Mouse (Mus musculus): ENCODE data around the gene Dpf3. TPM values are rescaled to one million over a fixed set of nuclear protein-coding genes. Genes with fewer than 3 reads are reported as not detected.

Gene Dpf3
- total RNA-seq, 2 experiments from 2014 or later: 6.0 to 7.0 TPM

DNA sequence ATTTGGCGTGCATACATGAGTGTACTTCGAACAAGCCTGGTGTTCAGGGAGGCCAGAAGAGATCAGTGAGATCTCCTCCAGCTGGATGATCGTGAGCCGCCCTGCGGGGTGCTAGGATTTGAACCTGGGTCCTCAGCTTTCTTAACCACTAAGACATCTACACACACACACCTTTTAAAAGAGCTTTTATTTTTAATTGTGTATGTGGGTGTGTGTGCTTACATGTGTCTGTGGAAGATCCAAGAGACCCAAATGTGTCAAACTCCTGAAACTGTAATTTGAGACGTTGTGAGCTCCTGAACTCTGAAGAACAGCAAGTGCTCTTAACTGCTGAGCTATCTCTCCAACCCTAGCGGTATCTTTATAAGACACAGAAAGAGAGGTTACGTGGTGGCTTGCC lies 33.6 kb upstream of the Dpf3 start:
- no peak for DNase-seq (ENCODE audit: extremely low spot score in 1 of 2, low spot score in 2 of 2)
- intact Hi-C loops (cut with DNase I): no loop called here
- H3K4me3 ChIP-seq: peak overlapping the region; percentile 84
- H3K27ac ChIP-seq: no peak overlapping the region; the same call in 1 of the 2 replicates
- no peak for TF ChIP-seq CTCF (IDR thresholded peaks at IDR 0.05)

DNA sequence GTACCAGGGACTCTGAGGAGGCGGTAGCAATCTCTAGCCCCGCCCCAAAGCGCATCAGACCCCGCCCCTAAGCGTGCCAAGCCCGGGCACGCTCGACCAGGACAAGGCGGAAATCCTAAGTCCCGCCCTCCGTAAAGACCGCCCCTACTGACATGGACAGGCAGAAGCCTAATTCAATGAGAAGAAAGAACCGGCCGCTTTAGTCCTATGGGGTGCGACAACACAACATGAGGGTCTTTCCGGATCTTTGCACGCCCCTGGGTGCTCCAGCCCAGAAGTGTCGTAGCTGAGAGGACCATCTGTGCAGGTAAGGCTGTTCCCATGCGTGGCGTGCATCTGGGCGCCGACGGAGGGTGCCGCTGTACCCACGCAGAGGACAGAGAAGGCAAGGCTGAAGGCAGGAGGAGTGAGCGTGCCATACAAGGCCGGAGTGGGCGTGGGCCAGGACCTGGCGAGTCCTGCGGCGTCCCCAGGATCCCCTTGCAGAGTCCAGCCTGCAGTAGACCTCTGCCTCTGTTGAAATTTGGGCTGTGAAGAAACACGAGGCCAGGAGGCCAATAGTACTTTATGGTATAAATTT lies 32.9 kb upstream of the Dpf3 start, which contains the start of gene Dcaf4:
TSS of gene Dcaf4 (plus strand) at position 156 of the 580 bp plus-strand sequence.
- DNase-seq (ENCODE audit: extremely low spot score in 1 of 2, low spot score in 2 of 2): peak; percentile 94
- peak within 1 kb of the TSS; percentile 78 for H3K27ac ChIP-seq
- H3K4me3 ChIP-seq: peak within 1 kb of the TSS; percentile 84
- intact Hi-C loops (cut with DNase I): no loop called here
- TF ChIP-seq CTCF (IDR thresholded peaks at IDR 0.05): no peak

DNA sequence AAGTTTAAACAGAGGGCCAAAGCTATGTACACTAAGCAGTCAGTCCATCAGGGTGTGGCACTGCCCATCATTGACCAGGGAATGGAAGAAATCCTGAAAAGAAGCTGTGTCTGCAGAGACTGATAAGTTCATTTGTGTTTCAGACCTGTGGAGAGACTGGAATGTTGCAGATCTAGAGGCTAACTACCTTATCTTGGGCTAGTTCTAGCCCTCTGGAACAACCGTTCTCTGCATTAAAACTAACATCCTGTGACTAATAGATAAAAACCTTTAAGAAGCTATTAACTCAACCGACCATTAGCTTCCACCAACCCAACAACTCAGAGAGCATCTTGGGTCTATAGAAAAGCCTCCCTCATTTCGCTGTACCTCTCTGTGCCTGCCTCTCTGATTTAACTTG lies 30.1 kb upstream of the Dpf3 start:
- Histone ChIP-seq H3K4me3 (no peak overlapping the region), H3K27ac (no peak overlapping the region)
- no peak for TF ChIP-seq CTCF (IDR thresholded peaks at IDR 0.05)
- no peak for DNase-seq (ENCODE audit: extremely low spot score in 1 of 2, low spot score in 2 of 2)
- intact Hi-C loops (cut with DNase I): no loop called here

DNA sequence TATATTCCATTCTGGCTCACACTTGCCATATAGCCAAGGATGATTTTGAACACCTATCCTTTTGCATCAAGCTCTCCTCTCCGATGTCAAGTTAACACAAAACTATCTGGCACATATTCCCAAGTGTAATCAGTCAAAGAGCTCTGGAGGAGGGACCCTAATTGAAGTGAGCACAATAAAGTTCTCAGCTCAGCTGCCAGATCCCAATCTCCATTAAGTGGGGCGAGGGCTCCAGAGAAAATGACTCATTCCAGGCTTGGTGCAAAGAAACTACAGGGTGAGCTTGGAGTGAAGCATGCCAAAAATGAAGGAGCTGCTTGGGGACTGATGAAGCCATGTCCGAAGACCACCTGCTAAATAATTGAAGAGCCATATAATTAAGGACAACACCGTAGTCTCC lies 26.7 kb upstream of the Dpf3 start:
- TF ChIP-seq CTCF (IDR thresholded peaks at IDR 0.05): no peak
- no peak overlapping the region for H3K4me3 ChIP-seq
- intact Hi-C loops (cut with DNase I): no loop called here
- DNase-seq (ENCODE audit: extremely low spot score in 1 of 2, low spot score in 2 of 2): no peak
- no peak overlapping the region for H3K27ac ChIP-seq

DNA sequence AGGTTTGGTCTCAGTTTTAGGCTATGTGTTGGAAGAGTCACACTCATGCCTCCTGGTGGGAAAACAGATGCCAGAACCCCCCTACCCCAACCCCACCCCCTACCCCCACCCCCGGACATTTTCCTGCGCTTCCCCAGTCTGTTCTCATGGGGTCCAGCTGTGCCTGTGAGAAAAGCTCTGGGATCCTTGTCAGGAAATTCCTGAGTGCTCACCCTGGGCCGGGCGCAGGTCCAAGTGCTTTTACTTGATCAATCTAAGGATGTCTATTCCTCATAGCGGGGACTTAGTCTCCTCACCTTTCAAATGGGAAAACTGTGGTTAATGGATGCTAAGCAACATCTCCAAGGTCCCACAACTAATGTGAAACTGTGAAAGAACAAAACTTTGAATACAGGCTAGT lies 25.7 kb upstream of the Dpf3 start:
- DNase-seq (ENCODE audit: extremely low spot score in 1 of 2, low spot score in 2 of 2): no peak
- Histone ChIP-seq H3K4me3 (no peak overlapping the region), H3K27ac (no peak overlapping the region)
- intact Hi-C loops (cut with DNase I): no loop called here
- TF ChIP-seq CTCF (IDR thresholded peaks at IDR 0.05): no peak

DNA sequence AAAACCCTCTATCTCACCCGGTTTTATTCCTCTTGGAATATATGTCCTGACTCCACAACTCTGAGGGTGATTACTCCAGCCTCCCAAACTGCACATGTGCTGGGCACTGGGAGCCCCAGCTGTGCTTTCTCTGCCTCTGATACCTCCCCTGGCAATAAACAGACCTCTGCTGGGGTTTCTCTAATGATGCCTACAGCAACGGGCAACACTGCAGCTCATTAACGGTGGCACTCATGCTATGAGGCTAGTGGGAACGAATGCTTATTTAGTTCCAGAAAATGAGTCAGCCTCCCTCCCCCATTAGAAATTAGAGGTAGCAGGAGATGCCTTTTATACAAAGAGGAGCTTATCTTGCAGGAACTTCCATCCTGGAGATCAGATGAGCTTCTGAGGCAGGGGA lies 25.3 kb upstream of the Dpf3 start:
- intact Hi-C loops (cut with DNase I): no loop called here
- Histone ChIP-seq H3K4me3 (no peak overlapping the region), H3K27ac (no peak overlapping the region)
- no peak for DNase-seq (ENCODE audit: extremely low spot score in 1 of 2, low spot score in 2 of 2)
- TF ChIP-seq CTCF (IDR thresholded peaks at IDR 0.05): no peak

DNA sequence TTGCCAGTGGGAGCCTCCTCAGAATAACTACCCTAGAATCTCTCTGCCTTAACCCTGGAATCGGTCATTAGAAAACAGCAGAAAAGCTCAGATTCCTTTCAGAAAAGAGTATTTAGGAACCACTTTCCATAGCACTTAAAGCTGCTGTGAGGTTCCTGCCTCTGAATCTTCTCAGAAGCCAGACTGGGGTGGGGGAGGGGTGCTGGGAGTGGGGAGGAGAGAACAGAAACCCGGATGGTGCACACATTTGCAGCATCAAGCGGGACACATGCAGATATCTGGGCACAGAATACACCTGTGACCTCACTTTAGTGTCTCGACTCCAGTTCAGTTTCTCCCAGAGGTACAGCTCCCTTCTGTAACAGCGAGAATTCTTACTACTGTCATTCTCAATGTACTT lies 23.1 kb upstream of the Dpf3 start:
- TF ChIP-seq CTCF (IDR thresholded peaks at IDR 0.05): no peak
- no peak overlapping the region for H3K4me3 ChIP-seq
- DNase-seq (ENCODE audit: extremely low spot score in 1 of 2, low spot score in 2 of 2): no peak
- intact Hi-C loops (cut with DNase I): no loop called here
- no peak overlapping the region for H3K27ac ChIP-seq

DNA sequence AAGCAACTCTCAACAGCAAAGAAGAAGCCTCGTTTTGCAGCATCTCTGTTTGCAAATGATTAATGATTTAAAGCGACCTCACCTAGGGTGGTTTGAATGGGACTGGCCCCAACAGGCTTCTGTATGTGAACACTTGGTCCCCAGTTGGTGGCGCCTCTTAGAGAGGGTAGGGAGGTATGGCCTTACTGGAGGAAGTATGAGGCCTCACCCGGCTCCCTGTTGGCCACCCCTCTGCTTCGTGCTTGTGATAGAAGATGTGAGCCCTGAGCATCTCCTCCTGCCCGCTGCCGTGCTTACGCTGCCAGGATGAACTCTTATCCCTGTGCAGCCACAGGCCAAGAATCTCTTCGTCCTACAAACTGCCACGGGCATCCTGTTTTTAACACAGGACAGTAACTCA lies 19.0 kb upstream of the Dpf3 start:
- intact Hi-C loops (cut with DNase I): no loop called here
- TF ChIP-seq CTCF (IDR thresholded peaks at IDR 0.05): no peak
- Histone ChIP-seq H3K4me3 (no peak overlapping the region), H3K27ac (no peak overlapping the region)
- no peak for DNase-seq (ENCODE audit: extremely low spot score in 1 of 2, low spot score in 2 of 2)

DNA sequence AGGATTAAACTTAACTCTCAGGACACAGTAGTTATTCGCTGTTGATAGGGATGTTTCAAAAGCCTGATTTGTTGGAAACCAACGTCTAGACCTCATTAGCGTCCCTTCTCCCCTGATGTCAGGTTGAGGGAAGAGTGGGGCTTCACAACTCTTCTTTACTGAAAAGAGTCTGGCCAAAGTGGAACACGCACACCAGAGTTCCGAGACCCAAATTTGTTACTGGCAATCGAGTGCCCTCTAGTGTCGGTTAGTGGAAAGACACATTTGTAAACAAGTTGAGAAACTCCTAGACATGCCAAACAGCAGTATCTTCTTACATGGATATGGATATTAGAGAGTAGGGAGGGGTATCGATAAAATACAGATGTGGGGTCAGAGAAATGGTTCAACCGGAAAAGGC lies 14.7 kb upstream of the Dpf3 start:
- H3K4me3 ChIP-seq: no peak overlapping the region
- intact Hi-C loops (cut with DNase I): loop anchor here (1.0 kb wide), 1 partner anchor 388 kb away; no protein-coding TSS in a partner anchor
- TF ChIP-seq CTCF (IDR thresholded peaks at IDR 0.05): peak; percentile 84
- peak; percentile 56 to 59 for DNase-seq (ENCODE audit: extremely low spot score in 1 of 2, low spot score in 2 of 2)
- H3K27ac ChIP-seq: no peak overlapping the region

DNA sequence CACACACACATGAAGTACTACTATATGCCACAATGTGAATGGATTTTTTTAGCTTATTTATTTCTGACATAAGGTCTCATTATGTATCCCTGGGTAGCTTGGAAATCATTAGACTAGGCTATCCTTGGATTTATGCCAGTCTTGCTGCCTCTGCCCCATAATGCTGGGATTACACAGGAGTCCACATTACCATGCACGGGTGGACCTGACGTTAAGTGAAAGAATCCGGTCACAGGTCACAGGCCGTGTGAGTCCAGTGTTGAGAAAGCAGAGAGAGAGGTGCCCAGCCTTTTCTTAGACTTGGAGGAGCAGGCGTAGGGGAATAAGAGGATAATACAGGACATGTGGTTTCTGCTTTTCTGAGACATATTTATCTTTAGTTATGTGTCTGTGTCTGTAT lies 11.7 kb upstream of the Dpf3 start:
- no peak for TF ChIP-seq CTCF (IDR thresholded peaks at IDR 0.05)
- H3K27ac ChIP-seq: no peak overlapping the region
- H3K4me3 ChIP-seq: no peak overlapping the region
- DNase-seq (ENCODE audit: extremely low spot score in 1 of 2, low spot score in 2 of 2): no peak
- intact Hi-C loops (cut with DNase I): no loop called here

DNA sequence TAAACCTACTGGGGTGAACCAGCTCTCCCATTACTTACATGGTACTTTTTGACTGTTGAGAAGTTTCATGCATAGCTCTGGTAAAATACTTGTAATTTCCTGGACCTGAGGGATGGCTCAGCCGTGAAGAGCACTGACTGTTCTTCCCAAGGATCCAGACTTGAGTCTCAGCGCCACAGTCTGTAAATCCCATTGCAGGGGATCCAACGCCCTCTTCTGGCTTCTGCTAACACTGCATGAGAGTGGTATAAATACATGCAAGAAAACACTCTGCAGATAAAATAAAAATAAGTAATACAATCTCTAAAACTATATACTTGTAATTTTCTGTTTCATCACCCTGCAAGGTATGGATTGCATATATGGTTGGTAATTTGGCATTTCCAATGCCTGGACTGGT lies 10.4 kb upstream of the Dpf3 start:
- intact Hi-C loops (cut with DNase I): no loop called here
- no peak overlapping the region for H3K4me3 ChIP-seq
- no peak overlapping the region for H3K27ac ChIP-seq
- TF ChIP-seq CTCF (IDR thresholded peaks at IDR 0.05): no peak; the same call in none of the 2 replicates
- no peak for DNase-seq (ENCODE audit: extremely low spot score in 1 of 2, low spot score in 2 of 2)

DNA sequence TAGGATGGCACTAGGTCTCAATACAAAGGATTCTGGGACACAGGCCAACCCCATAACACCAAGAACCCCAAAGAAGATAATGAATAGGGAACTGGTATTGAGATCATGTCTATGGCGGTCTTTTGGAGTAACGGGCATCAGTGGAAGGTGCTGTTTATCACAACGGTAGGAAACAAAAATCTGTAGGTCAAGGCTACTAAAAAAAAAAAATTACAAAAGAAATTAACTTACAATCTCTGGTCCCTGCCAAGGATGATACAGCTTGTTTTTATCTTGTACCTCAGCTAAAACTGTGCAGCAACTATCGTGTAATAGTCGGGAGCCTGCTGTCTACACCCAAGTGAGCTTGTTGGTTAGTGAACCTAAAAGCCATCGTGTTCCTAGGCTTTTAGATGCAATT lies 9.2 kb upstream of the Dpf3 start:
- H3K27ac ChIP-seq: no peak overlapping the region
- no peak overlapping the region for H3K4me3 ChIP-seq
- intact Hi-C loops (cut with DNase I): no loop called here
- DNase-seq (ENCODE audit: extremely low spot score in 1 of 2, low spot score in 2 of 2): no peak
- TF ChIP-seq CTCF (IDR thresholded peaks at IDR 0.05): no peak

DNA sequence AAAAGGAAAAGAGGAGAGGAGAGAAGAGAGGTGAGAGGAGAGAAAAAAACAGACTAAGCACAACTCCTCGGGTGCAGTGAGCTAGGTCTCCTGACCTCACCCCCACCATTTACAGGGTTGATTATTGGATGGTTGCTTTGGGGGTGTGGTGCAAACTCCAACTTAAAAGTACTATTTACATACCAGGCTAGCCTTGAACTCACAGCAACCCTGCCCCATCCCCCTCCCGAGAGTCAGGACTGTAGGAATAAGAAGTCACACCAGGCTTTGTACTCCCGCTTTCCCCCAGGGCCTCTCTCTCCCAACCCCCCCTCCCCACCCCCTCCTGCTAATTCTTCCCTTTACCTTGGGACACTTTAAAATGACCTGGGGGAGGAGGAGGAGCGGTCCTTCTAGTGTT lies 8.8 kb upstream of the Dpf3 start:
- intact Hi-C loops (cut with DNase I): no loop called here
- H3K27ac ChIP-seq: no peak overlapping the region
- no peak for TF ChIP-seq CTCF (IDR thresholded peaks at IDR 0.05)
- DNase-seq (ENCODE audit: extremely low spot score in 1 of 2, low spot score in 2 of 2): no peak
- H3K4me3 ChIP-seq: no peak overlapping the region

Data from left cerebral cortex, adult 2 months (tissue).